Mouse (Mus musculus): ENCODE measurements around the gene Dach1.

Dach1 gene

GRCm38 (mm10) chr14:98109929-98110328, 59.6 kb downstream of the Dach1 start:
- ATAC-seq (ENCODE audit: low TSS enrichment), result no peak

GRCm38 (mm10) chr14:98108764-98109163, 60.8 kb downstream of the Dach1 start:
- no peak for ATAC-seq (ENCODE audit: low TSS enrichment)

GRCm38 (mm10) chr14:98106208-98106607, 63.4 kb downstream of the Dach1 start:
- no peak for ATAC-seq (ENCODE audit: low TSS enrichment)

GRCm38 (mm10) chr14:98104314-98104955, 65.1 kb downstream of the Dach1 start:
- no peak for ATAC-seq (ENCODE audit: low TSS enrichment)

- ATAC-seq (ENCODE audit: low TSS enrichment), result no peak
Measured at GRCm38 (mm10) chr14:98095229-98095628, 74.3 kb downstream of the Dach1 start.

- no peak for ATAC-seq (ENCODE audit: low TSS enrichment)
Measured at GRCm38 (mm10) chr14:98089246-98089645, 80.3 kb downstream of the Dach1 start.

- ATAC-seq (ENCODE audit: low TSS enrichment), result no peak
Measured at GRCm38 (mm10) chr14:98087355-98087754, 82.2 kb downstream of the Dach1 start.

- ATAC-seq (ENCODE audit: low TSS enrichment), result no peak
Measured at GRCm38 (mm10) chr14:98086794-98087193, 82.8 kb downstream of the Dach1 start.

GRCm38 (mm10) chr14:98085141-98085540, 84.4 kb downstream of the Dach1 start:
- no peak for ATAC-seq (ENCODE audit: low TSS enrichment)

- no peak for ATAC-seq (ENCODE audit: low TSS enrichment)
Measured at GRCm38 (mm10) chr14:98084720-98085119, 84.8 kb downstream of the Dach1 start.

- ATAC-seq (ENCODE audit: low TSS enrichment), result no peak
Measured at GRCm38 (mm10) chr14:98083419-98083818, 86.1 kb downstream of the Dach1 start.

- ATAC-seq (ENCODE audit: low TSS enrichment), result no peak
Measured at GRCm38 (mm10) chr14:98080014-98080413, 89.6 kb downstream of the Dach1 start.

GRCm38 (mm10) chr14:98077996-98078395, 91.6 kb downstream of the Dach1 start:
- no peak for ATAC-seq (ENCODE audit: low TSS enrichment)

GRCm38 (mm10) chr14:98073421-98074080, 96.0 kb downstream of the Dach1 start:
- no peak for ATAC-seq (ENCODE audit: low TSS enrichment)

- ATAC-seq (ENCODE audit: low TSS enrichment), result no peak
Measured at GRCm38 (mm10) chr14:98072647-98073420, 96.7 kb downstream of the Dach1 start.

- no peak for ATAC-seq (ENCODE audit: low TSS enrichment)
Measured at GRCm38 (mm10) chr14:98071877-98072276, 97.7 kb downstream of the Dach1 start.

- ATAC-seq (ENCODE audit: low TSS enrichment), result no peak
Measured at GRCm38 (mm10) chr14:98067273-98067905, 102.2 kb downstream of the Dach1 start.

GRCm38 (mm10) chr14:98064190-98064589, 105.4 kb downstream of the Dach1 start:
- no peak for ATAC-seq (ENCODE audit: low TSS enrichment)

- ATAC-seq (ENCODE audit: low TSS enrichment), result no peak
Measured at GRCm38 (mm10) chr14:98049329-98049728, 120.2 kb downstream of the Dach1 start.

- no peak for ATAC-seq (ENCODE audit: low TSS enrichment)
Measured at GRCm38 (mm10) chr14:98048403-98048802, 121.2 kb downstream of the Dach1 start.

- ATAC-seq (ENCODE audit: low TSS enrichment), result no peak
Measured at GRCm38 (mm10) chr14:98047670-98048069, 121.9 kb downstream of the Dach1 start.

GRCm38 (mm10) chr14:98046960-98047359, 122.6 kb downstream of the Dach1 start:
- no peak for ATAC-seq (ENCODE audit: low TSS enrichment)
